Mouse (Mus musculus) brain, embryonic 14.5 days (tissue): ENCODE results near the gene Sgms2.

ENCODE experiments used
- CTCF ChIP-seq: fragments of 200-500 bp; IDR thresholded peaks from 2 replicates; pipeline ENCODE4 v1.5.1; 2012; ENCODE audit warnings: inconsistent platforms, mild to moderate bottlenecking, moderate library complexity, borderline replicate concordance; ENCODE audit not compliant: insufficient read depth, insufficient read length; ENCODE audit errors: extremely low read depth
- POLR2A ChIP-seq: fragments of 200-500 bp; IDR thresholded peaks from 2 replicates; pipeline ENCODE4 v1.6.1; 2012; ENCODE audit warnings: mild to moderate bottlenecking, inconsistent platforms, borderline replicate concordance; ENCODE audit not compliant: poor library complexity, insufficient read depth, insufficient read length, severe bottlenecking; ENCODE audit errors: extremely low read depth

GRCm38 (mm10) chr3:131523749-131524148 is 32.5 kb upstream of the Sgms2 start:
- TF ChIP-seq CTCF, result no peak
- TF ChIP-seq POLR2A, result no peak
